Mouse (Mus musculus): Measurements from ENCODE around the gene Spag8. TPM values are rescaled to one million over a fixed set of nuclear protein-coding genes. Genes with fewer than 3 reads are reported as not detected.

Spag8 gene
- polyA plus RNA-seq, 1 experiment from 2014 or later, result not detected

GRCm38 (mm10) chr4:43631956-43632920 lies 21.2 kb downstream of the Spag8 start:
- no peaks in the 10 kb centered on the region for H3K36me3 ChIP-seq (ENCODE audit: inconsistent target)
- no peak overlapping the region for H3K4me3 ChIP-seq (ENCODE audit: inconsistent target)
- H3K27ac ChIP-seq, result no peak overlapping the region
- H3K79me2 ChIP-seq (ENCODE audit: inconsistent target), result no peaks in the 10 kb centered on the region
- WGBS (ENCODE audit: missing documents), result 85% methylated on average over 39 of the region's 42 CpGs

GRCm38 (mm10) chr4:43631046-43631955 lies 22.1 kb downstream of the Spag8 start, which contains the start of gene Npr2:
Gene Npr2 (plus strand): TSS chr4:43631935.
- no peaks in the 10 kb centered on the region for H3K36me3 ChIP-seq (ENCODE audit: inconsistent target)
- H3K79me2 ChIP-seq (ENCODE audit: inconsistent target), result no peaks in the 10 kb centered on the region
- H3K4me3 ChIP-seq (ENCODE audit: inconsistent target), result no peak within 1 kb of the TSS
- no peak within 1 kb of the TSS for H3K27ac ChIP-seq
- 4% methylated on average over 65 of the region's 70 CpGs for WGBS (ENCODE audit: missing documents)

- Histone ChIP-seq H3K79me2 (ENCODE audit: inconsistent target) (no peaks in the 10 kb centered on the region), H3K36me3 (ENCODE audit: inconsistent target) (no peaks in the 10 kb centered on the region), H3K27ac (no peak overlapping the region), H3K4me3 (ENCODE audit: inconsistent target) (no peak overlapping the region)
- WGBS (ENCODE audit: missing documents), result 56% methylated on average over 5 of the region's 5 CpGs
These were observed 22.7 kb downstream of the Spag8 start for GRCm38 (mm10) chr4:43630671-43631045.

- H3K79me2 ChIP-seq (ENCODE audit: inconsistent target), result no peaks in the 10 kb centered on the region
- no peak overlapping the region for H3K4me3 ChIP-seq (ENCODE audit: inconsistent target)
- 6% methylated on average over 5 of the region's 5 CpGs for WGBS (ENCODE audit: missing documents)
- no peak overlapping the region for H3K27ac ChIP-seq
- H3K36me3 ChIP-seq (ENCODE audit: inconsistent target), result no peaks in the 10 kb centered on the region
These were observed 23.3 kb downstream of the Spag8 start for GRCm38 (mm10) chr4:43630030-43630581.

GRCm38 (mm10) chr4:43629106-43629817 lies 24.1 kb downstream of the Spag8 start:
- WGBS (ENCODE audit: missing documents), result 79% methylated on average over 17 of the region's 20 CpGs
- Histone ChIP-seq H3K4me3 (ENCODE audit: inconsistent target) (no peak overlapping the region), H3K27ac (no peak overlapping the region), H3K36me3 (ENCODE audit: inconsistent target) (no peaks in the 10 kb centered on the region), H3K79me2 (ENCODE audit: inconsistent target) (no peaks in the 10 kb centered on the region)

- whole genome bisulfite sequencing (ENCODE audit: missing documents), result 91% methylated on average over 4 of the region's 4 CpGs
These were observed 33.1 kb downstream of the Spag8 start for GRCm38 (mm10) chr4:43620146-43620778.

GRCm38 (mm10) chr4:43613060-43613730 lies 40.2 kb downstream of the Spag8 start:
- 39% methylated on average over 3 of the region's 3 CpGs for WGBS (ENCODE audit: missing documents)
- Histone ChIP-seq H3K79me2 (ENCODE audit: inconsistent target) (no peaks in the 10 kb centered on the region), H3K27ac (no peak overlapping the region), H3K4me3 (ENCODE audit: inconsistent target) (no peak overlapping the region), H3K36me3 (ENCODE audit: inconsistent target) (no peaks in the 10 kb centered on the region)

More at GRCm38 (mm10) chr4:43620146-43620778, 33.1 kb downstream of the Spag8 start:
- no peaks in the 10 kb centered on the region for H3K79me2 ChIP-seq (ENCODE audit: inconsistent target)
- H3K27ac ChIP-seq, result no peak overlapping the region
- H3K36me3 ChIP-seq (ENCODE audit: inconsistent target), result no peaks in the 10 kb centered on the region
- no peak overlapping the region for H3K4me3 ChIP-seq (ENCODE audit: inconsistent target)

GRCm38 (mm10) chr4:43612534-43612933 lies 40.9 kb downstream of the Spag8 start:
- H3K79me2 ChIP-seq (ENCODE audit: inconsistent target), result no peaks in the 10 kb centered on the region
- 35% methylated on average over 10 of the region's 10 CpGs for WGBS (ENCODE audit: missing documents)
- H3K36me3 ChIP-seq (ENCODE audit: inconsistent target), result no peaks in the 10 kb centered on the region
- H3K27ac ChIP-seq, result no peak overlapping the region
- H3K4me3 ChIP-seq (ENCODE audit: inconsistent target), result no peak overlapping the region

- WGBS (ENCODE audit: missing documents), result 35% methylated on average over 9 of the region's 9 CpGs
These were observed 48.4 kb downstream of the Spag8 start for GRCm38 (mm10) chr4:43604751-43605685.

GRCm38 (mm10) chr4:43604099-43604498 lies 49.3 kb downstream of the Spag8 start:
- Histone ChIP-seq H3K27ac (no peak overlapping the region), H3K36me3 (ENCODE audit: inconsistent target) (no peaks in the 10 kb centered on the region), H3K79me2 (ENCODE audit: inconsistent target) (no peaks in the 10 kb centered on the region), H3K4me3 (ENCODE audit: inconsistent target) (no peak overlapping the region)
- WGBS (ENCODE audit: missing documents), result 71% methylated on average over 3 of the region's 3 CpGs

More at GRCm38 (mm10) chr4:43604751-43605685, 48.4 kb downstream of the Spag8 start:
- Histone ChIP-seq H3K79me2 (ENCODE audit: inconsistent target) (no peaks in the 10 kb centered on the region), H3K27ac (no peak overlapping the region), H3K36me3 (ENCODE audit: inconsistent target) (no peaks in the 10 kb centered on the region), H3K4me3 (ENCODE audit: inconsistent target) (no peak overlapping the region)

All from macrophage (primary cell).